Mouse (Mus musculus): ENCODE data around the gene Ogfrl1.

Ogfrl1 gene

GRCm38 (mm10) chr1:23345633-23346032 lies 51.9 kb downstream of the Ogfrl1 start:
- DNase-seq: no peak

DNA sequence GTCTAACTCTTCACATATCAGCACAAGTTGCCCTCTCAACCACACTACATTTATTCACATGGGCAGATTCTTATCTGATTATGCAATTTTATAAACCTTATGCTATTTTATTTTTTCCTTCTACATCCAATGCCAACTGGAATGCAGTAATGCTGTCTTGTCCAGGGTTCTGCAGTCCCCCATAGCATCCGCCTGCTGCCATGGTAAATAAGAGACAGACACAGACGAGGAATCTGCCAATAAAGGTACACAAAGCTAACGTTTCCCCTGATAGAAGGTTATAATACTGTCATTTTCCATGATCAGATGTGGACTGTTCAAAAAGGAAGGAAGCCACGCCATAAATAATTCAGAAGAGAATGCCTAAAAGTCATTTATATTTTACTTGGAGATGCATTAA lies 54.7 kb downstream of the Ogfrl1 start:
- DNase-seq: no peak

- no peak for DNase-seq
These were observed 55.3 kb downstream of the Ogfrl1 start for GRCm38 (mm10) chr1:23342224-23342623.

DNA sequence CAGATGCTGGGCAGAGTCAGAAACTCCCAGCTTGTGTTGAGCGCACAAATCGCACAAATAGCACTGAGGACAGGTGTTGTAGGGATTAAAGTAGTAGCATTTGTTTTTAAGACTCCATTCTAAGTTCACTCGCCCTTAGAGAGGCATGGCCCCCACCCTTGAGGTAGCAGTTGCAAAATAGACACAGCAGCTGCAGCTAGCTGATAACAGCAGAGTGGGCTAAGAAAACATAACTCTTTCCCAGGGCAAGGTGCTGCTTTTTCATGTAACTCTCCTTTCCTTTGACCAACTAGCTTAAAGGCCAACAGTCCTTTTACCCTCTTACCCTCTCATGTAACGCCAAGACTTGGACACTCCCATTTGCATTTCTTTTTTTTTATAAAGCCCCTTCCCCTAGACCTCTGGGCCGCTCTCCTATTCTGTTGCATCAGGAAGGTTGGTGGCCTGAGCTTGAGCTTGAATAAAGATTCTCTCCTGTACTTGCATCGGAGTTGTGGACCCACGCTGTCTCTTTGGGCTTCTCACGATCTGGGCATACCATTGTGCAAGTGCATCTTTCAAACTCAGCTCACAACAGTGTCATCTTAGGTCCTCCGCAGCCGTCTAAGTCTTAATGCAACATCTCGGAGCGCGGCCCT lies 61.7 kb downstream of the Ogfrl1 start:
- no peak for DNase-seq

- no peak for DNase-seq
These were observed 62.5 kb downstream of the Ogfrl1 start for GRCm38 (mm10) chr1:23335050-23335449.

- no peak for DNase-seq
These were observed 65.4 kb downstream of the Ogfrl1 start for GRCm38 (mm10) chr1:23332192-23332591.

DNA sequence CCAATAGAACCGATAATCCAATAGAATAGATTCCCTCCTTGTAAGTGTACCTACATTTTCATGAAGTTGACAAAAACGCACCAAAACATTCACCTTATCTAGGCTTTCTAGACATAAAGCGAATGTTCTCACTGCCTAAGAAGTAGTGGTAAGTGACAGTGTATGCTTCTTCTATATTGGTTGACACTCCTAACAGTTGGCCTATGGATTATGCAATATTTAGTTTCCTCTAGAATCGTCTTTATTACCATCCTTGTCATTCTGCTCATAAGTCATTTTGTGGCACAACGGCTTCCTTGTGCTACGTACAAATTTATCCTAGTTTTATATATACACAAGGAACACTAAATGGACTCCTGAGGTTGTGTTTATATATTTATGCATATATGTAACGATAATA lies 72.4 kb downstream of the Ogfrl1 start:
- no peak for DNase-seq

GRCm38 (mm10) chr1:23324226-23324625 lies 73.3 kb downstream of the Ogfrl1 start:
- DNase-seq: no peak

DNA sequence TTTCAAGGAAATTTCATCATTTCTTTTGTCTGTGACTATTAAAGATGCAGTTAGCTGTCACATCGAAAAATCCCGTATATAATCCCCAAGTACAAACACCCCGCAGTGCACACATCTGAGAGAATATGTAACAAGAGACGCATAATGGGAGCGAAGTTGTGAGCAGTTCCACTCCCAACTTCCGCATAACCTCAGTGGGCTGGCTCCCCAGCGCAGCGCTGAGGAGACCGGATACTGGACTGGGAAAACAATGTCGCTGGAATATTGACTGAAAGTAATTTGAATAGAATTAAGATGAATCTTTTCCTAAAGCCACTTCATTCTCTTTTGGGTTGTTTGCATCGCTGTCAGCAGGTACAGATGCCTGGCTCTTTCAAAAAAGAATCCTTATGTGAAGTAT lies 74.3 kb downstream of the Ogfrl1 start:
- DNase-seq: no peak

DNA sequence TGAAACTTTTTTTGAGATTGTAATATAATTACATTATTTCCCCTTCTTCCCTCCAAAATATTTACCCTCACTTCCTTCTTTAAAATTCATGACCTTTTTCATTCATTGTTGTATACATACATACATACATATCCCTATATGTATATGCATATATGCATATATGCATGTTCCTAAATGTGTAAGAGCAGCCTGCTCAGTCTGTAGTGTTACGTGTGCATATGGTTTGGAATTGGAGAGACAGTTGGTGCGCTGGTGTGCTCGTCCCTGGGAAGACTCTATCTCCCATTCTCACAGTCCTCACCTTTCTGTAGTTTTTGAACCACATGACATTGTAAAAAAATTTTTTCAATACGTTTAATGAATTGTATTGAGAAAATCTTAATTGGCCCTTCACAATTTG lies 75.4 kb downstream of the Ogfrl1 start:
- no peak for DNase-seq

- no peak for DNase-seq
These were observed 76.2 kb downstream of the Ogfrl1 start for GRCm38 (mm10) chr1:23321331-23321851.

GRCm38 (mm10) chr1:23320591-23321195 lies 76.9 kb downstream of the Ogfrl1 start:
- no peak for DNase-seq
